Mouse (Mus musculus): ENCODE results near the gene Zkscan6.
A peak's percentile ranks its signal among the peaks of the same experiment; 100 is the strongest.

Gene Zkscan6

DNA sequence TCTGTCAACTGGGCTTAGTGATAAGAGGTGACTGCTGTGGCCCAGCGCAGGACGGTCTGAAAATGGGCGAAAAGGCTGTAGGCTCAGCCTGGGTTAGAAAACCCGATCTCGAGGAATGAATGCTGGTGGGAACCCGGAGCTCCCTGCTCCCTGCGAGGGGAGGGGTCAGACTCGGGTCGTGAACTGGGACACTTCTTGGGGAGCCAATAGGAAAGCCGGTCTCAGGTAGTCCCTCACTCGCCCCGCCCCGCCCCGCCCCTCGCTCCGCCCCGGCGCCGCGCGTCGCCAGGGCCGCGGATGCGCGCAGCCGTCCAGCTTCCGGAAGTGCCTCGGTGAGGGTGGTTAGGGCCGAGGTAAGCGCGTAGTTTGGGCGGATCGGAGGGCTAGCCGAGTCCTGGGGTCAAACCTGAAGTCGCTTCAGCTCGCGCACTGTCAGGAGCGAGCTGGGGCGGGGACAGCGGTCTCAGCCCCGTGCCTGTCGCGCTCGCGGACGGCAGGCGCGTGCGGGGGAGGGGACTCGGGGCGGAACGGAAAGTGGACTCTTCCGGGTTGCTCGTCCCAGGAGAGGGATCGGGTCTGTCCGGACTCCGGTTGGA lies at the start of gene Zkscan6:
TSS of gene Zkscan6 (plus strand) at position 267 of the 596 bp plus-strand sequence.
- peak; percentile 93 for DNase-seq

DNA sequence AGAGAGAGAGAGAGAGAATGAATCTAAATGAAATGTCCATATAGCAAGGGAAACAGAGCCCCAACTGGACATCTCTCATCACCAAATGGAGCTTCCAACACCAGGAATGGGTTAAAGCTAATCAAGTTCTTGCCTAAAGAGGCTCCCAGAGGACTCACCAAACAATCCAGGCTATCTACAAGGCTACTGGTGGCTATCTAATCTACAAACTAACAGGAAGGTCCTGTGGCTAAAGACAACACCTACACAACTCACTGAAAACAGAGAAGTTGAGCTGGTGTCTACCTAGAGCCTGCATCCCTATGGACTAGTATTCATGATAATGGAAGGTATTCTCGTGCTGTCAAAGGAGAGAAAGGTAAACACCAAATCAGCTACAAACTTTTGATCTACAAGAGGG lies 47.6 kb upstream of the Zkscan6 start:
- no peak for DNase-seq

DNA sequence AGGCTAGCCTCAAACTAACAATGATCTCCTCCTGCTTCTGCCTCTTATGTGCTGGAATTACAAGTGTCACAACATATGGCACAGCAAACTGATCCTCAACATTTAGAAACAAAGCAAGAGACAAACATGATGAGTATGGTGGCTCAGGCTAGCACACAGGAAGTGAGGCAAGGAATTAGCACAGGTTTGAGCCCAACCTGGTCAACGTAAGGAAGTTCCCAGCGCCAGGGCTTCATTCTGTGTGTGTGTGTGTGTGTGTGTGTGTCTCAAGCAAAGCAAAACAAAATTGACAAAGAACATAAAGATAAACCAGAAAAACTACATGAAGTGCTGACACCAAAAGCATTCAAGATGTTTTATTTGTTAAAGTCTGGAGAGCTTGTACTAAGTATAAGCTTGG lies 46.1 kb upstream of the Zkscan6 start:
- no peak for DNase-seq

DNA sequence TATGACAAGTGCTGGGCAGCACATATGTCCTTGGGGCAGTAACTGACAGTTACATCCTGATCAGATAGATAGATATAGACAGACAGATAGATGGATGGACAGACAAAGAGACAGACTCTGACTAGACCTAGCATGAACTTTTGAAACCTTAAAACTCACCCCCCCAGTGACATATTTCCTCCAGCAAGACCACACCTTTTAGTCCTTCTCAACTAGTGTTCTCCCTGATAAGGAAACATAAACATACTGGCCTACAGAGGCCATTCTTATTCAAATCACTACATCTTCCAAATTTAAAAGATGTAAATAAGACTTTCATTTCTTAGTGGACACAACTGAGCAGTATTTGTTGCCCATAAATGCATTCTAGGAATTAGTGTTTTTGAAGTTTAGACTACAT lies 38.5 kb upstream of the Zkscan6 start:
- no peak for DNase-seq

DNA sequence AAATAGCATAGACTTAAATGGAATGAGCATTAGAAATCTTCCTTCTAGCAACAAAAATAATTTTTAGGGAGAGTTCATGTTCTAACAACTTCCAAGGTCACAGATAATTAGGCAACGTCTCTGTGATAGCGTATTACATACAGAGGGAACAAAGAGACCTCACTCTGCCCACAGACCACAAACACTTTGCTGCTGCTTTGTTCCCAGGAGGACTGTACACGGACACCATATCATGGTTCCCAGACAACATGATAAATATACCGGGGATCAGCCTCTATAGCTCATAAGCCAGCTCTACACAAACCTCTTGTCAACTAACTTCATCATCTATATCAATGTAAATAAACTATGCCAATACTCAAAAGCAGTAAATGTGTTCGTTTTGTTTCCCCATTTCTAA lies 37.0 kb upstream of the Zkscan6 start:
- no peak for DNase-seq

DNA sequence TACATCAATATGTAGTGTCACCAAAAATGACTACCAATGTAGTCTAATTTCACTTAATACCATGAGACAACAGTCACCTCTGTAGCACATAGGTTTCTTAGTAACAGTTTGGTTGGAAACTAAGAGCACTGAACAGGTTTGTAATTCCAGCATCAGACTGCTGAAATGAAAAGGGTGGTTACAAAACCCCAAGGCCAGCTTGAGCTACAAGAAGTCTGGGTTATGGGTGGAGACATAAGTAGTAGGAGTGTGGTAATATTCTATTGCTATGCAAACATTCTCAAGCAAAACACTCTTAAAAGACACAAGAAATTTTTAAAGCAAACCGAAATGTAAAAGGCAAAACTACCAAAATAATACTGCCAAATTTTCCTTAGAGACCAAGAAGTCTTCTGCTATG lies 35.4 kb upstream of the Zkscan6 start:
- peak; percentile 52 for DNase-seq

DNA sequence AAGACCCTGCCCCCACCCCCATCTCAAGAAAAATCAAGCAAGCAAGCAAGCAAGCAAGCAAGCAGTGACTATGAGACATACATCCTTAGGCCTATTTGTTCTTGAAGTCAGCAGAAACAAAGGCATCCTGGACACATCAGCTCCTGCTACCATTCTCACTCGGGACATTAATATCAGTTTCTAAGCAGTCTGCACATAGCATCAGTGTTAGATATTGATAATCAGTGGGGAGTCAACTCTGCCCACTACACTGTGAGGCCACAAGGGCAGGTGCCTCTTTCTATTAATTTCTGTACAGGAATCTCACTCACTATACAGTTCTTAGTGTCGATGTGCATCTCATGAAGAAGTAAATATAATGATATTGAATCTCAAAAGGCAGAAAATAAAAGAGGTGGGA lies 33.4 kb upstream of the Zkscan6 start:
- no peak for DNase-seq

DNA sequence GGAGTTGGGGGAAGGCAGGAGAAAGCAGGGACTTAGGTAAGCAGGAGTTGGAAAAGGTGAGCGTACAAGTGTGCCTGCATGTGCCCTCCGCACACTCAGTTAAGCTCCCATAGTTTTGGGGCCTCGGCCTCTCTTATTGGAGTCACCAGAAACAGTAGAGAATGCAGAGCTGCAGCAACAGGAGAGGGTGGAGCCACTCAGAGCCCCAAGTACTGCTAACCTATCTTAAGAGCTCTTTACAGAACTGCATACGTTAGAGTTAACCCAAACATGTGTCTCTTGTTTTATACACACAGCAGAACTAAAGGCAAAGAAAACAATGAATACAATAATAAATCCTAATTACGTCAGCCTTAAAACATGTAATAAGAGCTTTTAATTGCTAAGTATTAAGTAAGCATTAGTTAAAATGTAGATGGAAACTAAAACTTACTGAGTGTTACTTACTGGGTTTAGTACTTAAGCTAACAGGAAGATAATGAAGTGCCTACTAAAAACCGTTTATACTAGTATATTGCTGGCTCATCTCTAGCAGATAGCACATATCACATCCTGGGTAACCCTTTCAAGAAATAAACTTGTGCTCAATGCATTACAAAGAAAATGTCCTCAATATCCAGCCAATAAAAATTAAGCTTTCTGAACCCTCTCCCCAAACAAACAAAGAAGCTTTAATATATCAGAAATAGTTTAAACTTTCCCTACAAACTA lies 32.9 kb upstream of the Zkscan6 start:
- peak; percentile 56 for DNase-seq

DNA sequence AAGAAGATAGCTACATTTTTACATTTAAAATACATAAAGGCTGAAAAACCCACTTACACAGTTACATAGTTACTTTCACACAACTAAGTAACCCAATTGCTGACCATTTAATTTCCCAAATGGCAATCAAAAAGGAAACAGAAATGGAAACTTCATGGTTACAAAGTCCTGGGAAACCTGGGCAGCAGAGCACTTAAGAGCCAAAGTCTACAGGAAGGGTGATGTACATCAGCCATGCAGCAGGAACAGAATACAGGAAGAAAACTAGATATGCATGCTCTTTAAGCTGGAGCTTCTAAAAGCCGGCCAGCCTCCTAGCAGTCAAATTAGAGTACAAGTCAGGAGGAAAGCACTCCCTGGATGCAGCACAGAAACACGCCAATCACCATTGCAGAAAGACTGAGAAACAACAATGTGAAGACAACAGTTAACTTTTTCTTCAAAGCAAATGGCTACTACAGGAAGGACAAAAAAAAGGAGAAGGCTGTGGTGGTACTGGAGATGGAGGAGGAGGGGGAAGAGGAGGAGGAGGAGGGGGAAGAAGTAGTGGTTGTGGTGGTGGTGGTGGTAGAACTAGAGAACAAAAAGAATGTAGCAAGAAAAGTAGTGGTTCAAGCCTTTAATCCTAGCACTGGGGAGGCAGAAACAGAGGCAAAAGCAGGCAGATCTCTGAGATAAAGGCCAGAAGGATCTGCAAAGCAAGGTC lies 29.9 kb upstream of the Zkscan6 start:
- DNase-seq, result no peak

DNA sequence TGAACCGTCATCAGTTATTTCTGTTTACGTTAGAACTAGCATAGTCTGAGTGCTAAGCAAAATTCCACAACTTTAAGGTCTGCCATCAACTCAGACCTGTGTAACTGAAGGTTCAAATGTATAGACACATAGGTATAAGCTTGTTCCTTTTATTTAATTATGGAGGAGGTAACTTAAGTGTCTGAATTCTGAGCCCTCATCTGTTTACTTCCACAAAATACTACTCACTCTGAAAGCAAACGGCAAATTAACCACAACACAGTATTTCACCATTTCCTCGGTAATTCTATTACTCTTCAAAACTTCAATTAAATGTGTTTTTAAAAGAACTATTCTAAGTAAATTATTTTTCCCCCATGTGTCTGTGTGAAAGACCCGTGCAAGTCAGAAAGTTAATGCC lies 29.2 kb upstream of the Zkscan6 start:
- DNase-seq, result no peak

DNA sequence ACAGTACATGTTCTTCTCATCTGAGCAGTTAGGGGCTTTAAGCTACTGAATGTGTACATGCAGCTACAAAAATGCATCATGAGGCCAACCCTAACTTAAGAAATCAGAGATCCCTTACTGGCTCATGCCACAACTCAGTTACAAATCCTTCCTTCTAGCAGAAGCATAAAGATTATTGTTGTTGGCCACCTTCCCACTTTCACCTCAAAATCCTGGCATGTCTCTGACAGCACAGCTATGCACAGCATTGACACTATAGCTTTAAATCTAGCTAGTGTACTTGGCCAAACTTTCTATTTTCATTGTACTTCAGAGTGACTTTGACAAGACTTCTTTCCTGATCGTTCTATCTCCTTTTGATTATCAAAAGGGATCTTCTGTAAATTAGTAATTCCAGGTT lies 27.9 kb upstream of the Zkscan6 start:
- no peak for DNase-seq

DNA sequence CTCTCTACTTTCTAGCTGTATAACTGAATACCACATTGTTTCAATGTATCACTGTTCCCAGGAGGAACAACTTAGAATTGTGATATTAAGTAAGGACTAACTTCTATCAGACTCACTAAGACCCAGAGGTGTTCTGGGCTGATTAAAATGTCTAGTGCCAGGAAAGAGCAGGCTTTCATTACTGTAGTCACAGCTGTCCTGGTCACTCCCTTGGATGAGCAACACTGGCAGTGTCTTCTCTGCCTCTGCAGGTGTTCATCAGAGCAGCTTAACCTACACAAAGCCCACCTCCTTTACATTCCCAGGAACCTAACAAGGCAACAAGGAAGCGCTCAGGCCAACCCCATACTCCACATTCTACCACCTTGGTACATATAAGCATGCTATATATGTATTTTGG lies 27.4 kb upstream of the Zkscan6 start:
- no peak for DNase-seq

DNA sequence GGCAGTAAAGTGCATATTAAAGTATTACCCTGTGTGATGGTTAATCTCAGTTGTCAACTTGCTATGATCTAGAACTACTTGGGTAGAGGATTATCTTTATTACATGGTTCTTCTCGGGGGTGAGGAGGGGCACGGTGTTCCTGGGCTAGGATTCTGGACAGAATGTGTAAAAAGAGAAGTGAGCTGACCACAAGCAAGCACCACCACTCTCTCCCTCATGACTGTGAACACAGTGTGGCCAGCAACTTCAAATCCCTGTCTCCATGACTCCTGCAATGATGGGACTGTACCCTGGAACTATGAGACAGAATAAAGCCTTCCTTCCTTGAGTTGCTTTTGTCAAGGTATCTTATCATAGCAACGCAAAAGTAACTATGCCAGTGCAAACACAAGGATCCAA lies 25.4 kb upstream of the Zkscan6 start:
- no peak for DNase-seq

DNA sequence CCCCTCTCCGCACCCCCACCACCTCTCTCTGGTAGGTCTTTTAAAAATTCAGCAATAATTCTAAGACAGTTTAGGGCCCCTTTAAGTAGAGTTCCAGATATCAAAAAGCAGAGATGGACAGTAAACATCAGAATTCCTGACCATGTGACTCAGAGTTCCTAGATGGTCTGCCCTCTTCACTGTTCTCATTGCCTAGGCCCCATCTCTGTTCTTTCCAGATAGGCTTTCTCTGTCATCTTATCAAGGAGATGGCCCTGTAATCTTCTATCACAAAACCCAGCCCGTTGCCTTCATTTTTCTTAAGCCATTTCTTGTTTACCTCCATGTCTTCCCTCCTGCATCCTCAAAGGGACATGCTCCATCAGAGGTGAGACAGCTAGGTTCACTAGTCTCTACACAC lies 20.8 kb upstream of the Zkscan6 start:
- DNase-seq, result no peak

DNA sequence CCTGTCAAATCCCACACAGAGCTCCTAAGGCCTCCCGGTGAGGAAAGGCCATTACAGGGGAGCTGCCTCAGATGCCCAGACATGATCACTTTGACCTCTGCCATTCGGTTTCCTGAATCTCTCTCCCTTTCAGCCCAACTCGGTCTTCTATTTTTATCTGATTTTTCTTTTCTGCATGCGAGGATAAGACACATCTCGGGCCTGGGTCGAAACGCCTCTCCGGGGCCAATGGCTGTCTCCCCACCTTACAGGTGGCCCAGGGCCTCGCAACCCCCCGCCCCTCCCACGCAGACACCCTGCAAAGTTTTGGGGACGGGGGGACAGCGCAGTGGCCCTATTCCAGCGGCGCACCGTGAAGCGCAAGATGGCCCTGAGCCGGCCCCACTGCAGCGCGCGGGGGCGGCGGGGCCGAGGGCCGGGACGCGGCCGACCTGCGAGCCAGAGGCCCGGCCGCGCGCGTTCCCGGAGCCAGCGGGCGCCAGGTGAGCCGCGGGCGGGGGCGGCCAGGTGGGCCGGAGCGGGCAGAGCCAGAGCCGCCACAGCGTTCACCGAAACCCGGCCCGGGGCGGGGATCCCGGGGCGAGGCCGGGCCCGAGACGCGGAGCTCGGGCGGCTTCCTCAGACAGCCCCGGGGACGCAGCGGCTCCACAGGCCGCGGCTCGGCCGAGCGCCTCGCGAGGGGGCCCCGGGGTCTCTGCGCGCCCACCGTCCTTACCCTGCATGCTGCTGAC lies 19.4 kb upstream of the Zkscan6 start:
- DNase-seq, result no peak

DNA sequence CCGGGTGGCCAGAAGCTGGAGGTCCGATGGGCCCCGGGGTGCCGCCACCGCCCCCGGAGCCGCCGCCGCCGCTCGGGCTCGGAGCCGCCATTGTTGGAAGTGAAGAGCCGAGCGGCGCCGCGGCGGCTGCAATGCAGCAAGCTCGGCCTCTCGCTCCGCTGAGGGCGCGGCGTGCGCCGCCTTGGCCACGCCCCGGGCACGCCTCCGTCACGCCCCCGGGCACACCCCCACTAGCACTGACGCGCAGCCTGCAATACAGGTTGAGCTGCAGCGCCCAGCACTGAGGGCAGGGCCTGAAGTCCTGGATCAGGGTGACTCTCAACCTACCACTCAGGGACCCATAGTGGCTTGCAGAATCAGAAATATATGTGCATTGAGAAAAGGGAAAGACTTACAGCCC lies 18.8 kb upstream of the Zkscan6 start, which contains the start of gene Map2k4:
TSS of gene Map2k4 (minus strand) at position 144 of the 400 bp plus-strand sequence.
- peak; percentile 94 for DNase-seq

DNA sequence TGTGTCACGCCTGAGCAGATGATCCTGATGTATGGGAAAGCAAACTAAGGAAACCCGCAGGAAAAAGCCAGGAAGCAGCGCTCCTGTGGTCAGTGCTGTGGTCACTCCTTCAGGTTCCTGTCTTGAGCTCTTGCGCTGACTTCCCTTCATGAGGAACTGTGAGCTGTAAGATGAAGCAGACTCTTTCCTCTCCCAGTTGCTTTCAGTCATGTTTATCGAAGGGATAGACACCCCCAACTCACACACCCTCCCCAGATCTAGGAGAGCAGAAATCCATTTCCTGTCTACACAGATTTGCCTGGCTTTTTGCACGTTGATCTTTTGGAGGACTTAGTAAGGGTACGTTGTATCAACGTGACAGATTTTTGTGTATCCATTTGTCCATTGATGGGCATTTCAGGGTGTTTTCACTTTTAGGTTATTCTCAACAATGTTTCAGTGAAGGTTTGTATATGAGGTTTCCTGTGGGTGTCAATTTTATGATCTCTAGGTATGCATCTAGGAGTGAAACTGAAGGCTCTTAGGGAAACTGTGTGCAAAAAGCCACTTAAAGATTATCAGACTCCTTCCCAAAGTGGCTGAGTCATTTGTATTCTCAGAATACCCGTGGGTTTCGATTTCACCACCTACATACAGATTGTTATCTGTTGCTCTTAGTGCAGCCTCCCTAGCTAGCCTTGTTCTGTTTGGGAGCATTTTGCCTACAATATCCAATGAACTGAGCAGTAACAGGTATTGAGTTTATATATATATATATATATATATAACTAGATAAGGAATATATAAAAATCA lies 12.4 kb upstream of the Zkscan6 start:
- DNase-seq, result peak; percentile 6

DNA sequence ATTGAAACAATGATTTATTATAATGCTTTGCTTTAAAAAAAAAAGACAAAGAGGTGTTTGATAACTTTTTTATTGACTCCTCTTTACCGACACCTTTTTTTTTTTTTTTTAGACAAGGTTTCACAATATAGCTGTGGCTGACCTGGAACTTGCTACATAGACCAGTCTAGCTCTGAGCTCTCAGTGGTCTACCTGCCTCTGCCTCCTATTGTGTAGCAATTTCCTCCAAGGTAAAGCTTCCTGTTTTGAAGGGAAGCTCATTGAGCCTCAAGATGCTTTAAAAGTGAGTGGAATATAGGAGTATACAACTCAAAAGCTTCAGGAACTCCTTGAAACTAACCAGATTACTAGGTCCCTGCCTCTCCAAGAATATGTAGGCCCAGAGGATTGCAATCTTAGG lies 11.1 kb upstream of the Zkscan6 start:
- no peak for DNase-seq

DNA sequence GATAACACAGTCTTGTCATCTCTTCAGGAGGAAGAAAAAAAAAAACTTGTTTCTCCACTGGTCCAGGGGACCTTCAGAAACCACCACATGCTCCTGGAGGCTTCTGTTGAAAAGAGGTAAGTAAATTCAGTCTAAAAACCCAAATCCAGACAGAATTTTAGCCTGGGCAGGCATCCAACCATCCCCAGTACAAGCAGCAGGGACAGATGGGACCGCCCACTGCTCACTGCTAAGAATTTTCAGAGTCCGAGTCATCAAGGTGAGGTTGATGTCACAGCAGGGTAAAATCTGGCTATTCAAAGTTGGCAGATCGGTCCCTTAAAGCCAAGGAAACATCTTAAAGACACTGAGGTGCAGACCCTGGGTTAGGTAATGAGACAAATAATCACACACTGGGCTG lies 5.1 kb upstream of the Zkscan6 start:
- no peak for DNase-seq

DNA sequence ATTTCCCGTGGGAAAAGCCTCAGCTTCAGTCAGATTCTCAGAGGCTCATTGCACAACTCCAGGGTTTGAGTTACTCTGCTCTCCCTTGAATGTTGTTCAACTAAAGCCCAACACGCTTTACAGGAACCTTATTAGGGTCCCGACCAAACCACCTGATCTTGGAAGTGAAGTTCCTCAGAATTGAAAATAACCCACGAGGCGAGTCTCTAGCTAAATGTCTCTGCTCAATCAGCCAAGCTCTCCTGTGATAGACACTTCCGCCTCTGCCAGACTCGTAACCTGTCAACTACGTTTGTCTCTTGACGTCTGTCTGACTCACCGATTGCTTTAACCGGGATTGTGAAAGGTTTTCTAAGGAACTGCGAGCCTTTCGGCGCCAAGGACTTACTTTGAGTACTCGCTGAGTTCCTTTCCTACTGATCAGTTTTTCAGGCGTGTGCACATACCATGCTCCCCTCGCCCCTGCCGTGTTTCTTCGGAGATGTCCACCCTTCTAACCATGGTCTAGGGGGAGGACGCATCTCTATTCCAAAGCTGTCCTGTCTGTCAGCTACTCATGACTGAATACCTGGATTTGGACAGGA lies 562 bp upstream of the Zkscan6 start:
- DNase-seq, result peak; percentile 85

DNA sequence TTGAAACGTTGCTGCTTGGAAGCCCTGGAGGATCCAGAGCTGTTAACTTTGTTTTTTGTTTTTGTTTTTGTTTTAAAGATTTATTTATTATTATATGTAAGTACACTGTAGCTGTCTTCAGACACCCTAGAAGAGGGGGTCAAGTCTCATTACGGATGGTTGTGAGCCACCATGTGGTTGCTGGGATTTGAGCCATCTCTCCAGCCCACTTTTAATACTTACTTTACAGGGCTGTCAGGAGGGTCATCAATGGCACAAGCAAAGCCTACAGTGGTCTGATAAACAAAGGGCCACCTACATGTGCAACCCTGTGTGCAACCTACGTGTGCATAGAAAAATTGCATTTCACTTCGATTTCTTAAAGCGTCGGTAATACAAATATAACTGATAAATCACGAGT lies 626 bp downstream of the Zkscan6 start:
- no peak for DNase-seq

DNA sequence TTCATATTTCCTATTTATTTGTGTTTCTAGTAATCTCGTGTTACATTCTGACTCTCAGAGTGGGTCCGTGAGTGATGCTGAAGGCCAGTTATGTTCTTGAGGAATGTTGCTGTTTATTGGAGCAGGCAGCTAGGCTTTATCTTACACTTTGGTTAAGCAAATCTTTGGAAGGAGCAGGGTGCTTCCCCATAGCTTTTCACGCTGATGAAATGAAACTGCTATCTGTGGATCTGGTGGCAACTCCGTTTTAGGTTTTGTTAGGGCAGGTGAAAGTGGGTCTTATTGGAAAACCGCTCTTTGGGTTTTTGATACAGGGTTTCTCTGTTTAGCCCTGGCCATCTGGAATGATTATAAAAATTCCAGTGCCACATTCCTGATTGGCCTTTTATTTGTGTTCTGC lies 5.1 kb downstream of the Zkscan6 start:
- DNase-seq, result no peak
